Mouse (Mus musculus) liver, adult (tissue): ENCODE measurements around the gene Snrpa1.

ENCODE experiments used
- GATA4 ChIP-seq: IDR thresholded peaks from 2 replicates; pipeline ENCODE4 v1.6.1; 2014; ENCODE audit warnings: mild to moderate bottlenecking, low read length; ENCODE audit not compliant: insufficient replicate concordance

Gene Snrpa1

DNA sequence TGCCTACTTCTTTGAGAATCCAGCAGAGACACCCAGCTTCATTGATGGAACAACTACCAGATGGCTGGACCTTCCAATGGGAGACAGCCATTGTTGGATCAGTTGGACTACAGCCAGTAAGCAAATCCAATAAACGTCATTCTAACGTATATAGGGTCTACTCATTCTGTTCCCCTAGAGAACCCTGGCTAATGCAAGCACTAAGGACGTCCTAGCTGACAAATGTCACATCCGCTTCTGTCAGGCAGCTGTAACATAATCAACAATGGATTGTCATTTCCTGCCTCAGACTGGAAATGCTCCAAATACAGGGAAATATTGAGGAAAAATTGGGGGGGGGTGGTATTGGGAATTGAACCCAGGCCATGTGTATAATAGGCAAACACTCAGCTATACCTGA is 47.0 kb downstream of the Snrpa1 start:
- TF ChIP-seq GATA4, result no peak

DNA sequence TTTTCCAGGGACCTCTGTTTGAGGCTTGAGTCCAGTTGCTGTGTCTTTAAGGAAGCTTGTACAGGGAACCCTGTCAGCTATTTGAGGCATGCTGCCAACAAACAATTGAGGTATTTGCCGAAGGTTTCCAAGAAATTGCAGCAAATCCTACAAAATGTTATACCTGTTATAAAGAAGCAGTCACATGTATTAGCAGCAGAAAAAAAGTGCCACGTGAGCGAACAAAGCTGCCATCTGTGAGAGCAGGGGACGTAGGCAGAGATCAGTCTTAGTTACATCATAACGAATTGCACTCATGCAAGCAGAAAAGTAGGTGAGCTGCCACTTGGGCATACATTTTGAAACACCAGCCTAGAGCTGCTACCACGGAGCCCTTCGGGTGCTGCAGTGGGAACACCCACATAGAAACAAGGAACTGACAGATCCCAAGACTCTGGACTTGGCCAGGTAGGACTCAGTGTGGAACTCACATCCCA is 47.8 kb downstream of the Snrpa1 start:
- TF ChIP-seq GATA4, result no peak

DNA sequence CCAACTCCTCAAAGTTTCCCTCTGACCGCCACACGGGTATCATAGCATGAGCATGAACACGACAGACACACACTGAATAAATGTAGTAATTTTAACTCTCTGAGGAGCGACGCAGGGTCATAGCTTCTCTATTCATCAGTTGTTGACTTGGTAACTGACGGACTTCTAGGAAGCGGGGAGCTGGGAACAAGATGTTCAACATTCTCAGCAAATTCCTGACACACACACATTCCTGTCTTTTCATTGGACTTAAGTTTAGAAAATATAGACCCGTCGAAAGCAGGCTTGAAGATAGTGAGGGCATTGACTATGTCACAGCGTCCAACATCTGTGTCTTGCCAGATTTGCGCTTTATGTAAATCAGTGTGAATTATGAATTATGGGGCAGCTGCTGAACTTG is 48.4 kb downstream of the Snrpa1 start:
- TF ChIP-seq GATA4, result no peak

DNA sequence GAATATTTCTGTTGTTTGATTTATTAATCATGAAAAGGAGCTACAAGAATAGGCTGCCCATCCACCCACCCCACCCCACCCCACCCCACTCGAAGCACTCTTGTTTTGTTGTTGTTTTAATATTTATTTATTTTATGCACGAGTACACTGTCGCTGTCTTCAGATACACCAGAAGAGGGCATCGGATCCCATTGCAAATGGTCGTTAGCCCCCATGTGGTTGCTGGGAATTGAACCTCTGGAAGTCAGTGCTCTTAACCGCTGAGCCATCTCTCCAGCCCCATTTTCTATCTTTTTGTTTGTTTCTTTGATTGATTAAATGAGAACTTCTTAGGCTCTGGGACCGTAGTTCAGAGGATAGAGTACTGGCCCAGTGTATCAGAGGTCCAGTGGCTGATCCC is 49.1 kb downstream of the Snrpa1 start:
- TF ChIP-seq GATA4, result no peak

DNA sequence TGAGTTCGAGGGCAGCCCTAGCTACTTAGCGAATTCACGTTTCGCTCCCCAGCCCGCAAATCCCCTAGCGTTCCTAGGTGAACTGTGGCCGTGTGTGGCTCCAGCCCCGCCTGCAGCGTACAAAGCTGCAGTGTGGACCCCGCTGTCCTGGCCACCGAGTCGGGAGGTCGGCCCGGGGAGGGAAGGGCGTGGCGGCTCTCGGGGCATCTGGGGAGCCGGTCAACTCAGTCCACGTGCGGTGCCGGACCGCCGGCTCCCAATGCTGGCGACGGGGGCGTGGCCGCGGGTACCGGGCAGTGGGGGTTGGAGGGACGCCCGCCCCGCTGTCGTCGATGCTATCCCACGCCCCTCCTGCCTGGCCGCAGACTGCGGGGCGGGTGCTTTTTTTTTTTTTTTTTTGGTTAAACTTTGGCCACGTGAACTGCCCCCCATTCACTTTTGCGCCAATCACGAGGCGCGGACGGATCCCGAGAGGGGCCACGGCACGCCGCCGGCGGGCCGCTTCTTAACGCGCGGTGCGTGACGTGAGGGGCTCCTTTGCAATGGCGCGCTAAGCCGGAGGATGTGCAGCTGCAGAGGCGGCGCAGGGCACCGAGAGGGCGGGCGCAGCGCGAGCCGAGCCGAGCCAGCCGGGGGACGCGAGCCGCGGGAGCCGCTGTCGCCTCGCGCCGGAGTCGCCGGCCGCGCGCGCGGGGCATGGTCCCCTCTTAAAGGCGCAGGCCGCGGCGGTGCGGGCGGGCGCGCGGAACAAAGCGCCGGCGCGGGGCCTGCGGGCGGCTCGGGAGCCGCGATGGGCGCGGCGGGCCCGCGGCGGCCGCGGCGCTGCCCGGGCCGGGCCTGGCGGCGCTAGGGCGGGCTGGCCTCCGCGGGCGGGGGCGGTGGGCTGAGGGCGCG is 50.4 kb downstream of the Snrpa1 start, which contains the start of gene Chsy1:
Gene Chsy1 (plus strand): TSS at position 555 of the 894 bp plus-strand sequence.
- peak; percentile 5; the same call in 1 of the 2 replicates for TF ChIP-seq GATA4

DNA sequence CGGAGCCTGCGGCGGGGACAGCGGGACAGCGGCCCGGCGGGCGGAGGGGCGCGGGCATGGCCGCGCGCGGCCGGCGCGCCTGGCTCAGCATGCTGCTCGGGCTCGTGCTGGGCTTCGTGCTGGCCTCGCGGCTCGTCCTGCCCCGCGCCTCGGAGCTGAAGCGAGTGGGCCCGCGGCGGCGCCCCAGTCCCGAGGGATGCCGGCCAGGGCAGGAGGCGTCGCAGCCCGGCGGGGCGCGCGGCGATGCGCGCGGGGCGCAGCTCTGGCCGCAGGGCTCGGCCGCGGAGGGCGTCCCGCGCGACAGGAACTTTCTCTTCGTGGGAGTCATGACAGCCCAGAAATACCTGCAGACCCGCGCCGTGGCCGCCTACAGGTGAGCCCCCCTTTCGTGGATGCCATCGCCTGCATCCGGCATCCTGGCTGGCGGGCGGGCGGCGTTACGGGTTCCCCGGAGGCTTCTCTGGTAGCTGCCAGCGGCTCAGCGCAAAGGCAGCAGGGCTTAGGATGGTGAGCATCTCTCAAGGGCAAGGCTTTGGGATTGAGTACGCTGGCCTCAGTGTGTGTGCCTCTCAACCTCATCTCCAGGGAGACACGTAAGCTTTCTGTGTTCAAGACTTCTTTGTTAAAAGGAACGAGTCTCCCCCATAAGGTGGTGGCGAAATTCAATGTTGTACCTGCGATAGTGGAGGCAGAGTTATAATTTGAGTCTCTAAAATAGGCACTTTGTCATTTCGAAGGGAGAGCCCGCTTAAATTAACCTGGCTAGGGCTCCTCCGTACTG is 51.2 kb downstream of the Snrpa1 start:
- TF ChIP-seq GATA4, result no peak

DNA sequence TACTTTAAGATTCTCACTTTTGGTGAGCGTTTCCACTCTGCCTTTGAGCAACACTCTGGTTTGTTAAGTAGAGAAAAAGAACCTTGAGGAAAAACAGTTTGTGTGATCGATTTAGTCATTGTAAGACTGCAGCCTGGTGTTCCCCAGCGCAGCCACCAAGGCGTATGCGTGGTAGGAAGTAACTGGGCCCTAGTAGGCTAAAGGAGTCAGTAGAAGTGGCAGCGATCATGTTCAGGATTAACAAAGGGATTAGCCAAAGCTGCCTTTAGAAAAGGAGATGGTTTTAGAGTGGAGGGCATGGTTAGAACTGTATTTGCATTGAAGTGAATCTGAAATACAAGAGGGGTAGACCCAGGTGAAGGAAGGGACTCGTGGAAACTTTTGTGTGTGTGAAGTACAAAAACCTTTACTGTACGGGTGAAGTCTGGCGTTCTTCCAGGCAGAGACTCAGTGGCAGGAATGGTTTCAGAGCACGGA is 51.9 kb downstream of the Snrpa1 start:
- no peak for TF ChIP-seq GATA4

DNA sequence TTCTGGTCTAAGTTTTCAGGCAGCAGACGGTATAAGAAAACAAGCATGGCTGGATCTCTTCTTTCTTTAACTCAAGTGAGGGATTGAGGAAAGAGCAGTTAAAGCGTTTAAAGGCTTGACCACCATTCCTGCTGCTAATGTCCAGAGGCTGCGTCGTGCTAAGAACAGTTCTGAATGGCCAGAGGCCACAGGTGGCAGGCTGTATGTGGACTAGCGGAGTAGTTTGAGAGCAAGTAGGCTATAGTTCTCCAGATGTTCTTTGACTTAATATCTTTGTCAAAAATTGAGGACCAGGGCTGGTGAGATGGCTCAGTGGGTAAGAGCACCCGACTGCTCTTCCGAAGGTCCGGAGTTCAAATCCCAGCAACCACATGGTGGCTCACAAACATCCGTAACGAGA is 52.4 kb downstream of the Snrpa1 start:
- no peak for TF ChIP-seq GATA4

DNA sequence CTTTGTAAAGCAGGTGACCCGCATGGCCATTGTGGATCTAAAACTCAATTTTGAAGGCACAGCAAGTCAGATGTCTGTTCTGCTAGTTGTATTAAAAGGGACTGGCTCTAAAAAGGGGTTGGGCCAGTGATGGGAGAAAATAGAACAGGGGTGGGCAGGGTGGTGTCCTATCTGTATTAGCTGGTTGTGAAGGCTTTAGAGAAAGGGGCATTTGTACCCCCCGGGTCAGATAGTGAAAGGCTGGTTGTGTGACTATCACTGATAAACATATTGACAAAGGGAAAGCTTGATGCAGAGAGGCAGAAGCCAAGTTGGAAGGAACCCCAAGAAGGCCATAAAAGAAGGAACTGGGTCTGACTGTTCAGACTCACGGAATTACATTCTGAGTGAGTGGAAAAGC is 54.8 kb downstream of the Snrpa1 start:
- no peak for TF ChIP-seq GATA4

DNA sequence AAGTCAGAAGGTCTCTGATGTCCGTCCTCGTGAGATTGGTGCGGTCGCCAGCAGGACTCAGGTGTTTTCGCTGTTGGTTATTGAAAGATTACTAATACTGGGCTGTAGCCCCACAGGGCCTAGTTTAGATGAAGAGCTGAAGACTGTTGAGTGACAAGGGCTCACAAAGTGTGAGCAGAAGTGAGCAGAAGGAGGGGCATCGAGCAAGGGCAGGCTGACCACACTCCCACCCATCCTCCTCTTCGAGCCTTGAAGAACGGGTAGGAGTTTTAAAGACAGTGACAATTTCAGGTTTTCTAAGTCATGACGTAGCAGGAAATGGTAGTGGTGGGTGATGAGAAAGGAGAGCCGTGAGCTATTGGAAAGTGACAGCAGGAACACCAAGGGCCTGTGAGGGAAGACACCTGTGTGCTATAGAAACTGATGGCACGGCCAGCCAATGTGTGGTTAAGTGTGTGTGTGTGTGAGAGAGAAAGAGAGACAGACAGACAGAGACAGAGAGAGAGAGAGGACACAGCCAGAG is 57.1 kb downstream of the Snrpa1 start:
- TF ChIP-seq GATA4, result no peak

DNA sequence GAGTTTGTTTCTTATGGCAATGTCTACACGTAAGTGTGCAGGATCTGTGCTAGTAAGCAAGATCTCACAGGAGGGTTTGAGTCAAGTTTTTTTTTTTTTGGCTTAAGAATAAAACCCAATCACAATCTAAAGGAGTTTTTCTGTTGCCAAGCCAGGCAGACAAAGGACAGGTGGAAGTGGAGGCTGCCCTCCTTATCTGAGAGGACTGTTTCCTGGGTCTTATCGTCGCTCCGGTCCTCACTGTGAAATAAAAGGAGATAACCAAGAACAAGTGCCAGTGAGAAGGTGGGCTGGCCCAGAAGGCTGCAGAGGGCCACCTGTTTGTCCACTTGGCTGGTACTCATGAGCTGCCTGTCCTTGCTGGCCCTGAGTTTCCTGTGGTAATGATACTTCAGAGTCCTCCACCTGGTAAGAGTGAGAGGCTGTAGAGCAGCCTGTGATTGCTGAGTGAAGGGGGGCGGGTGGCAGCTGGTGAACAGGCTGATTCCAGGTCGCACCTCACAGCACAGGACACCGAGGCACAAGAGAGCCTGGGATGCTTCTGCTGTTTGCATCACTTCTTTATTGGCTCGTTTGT is 58.2 kb downstream of the Snrpa1 start:
- TF ChIP-seq GATA4, result no peak

DNA sequence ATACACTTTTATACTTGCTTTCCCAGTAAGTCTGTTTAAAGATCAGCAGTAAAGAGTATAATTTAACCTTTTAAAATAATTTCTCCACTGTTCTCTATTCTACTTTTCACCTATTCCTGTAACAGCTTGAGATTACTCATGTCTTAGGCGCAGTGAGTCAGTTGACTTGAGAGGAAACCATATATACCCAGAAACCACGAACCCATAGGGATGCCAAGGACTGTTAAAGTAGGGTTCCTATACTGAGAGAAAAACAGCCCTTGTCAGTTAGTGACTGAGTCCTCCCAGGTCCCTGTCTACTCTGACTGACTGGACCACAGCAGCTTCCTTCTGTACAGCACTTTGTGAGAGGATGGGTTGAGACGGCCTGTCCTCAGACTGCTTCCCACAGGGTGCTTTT is 59.2 kb downstream of the Snrpa1 start:
- TF ChIP-seq GATA4, result no peak

DNA sequence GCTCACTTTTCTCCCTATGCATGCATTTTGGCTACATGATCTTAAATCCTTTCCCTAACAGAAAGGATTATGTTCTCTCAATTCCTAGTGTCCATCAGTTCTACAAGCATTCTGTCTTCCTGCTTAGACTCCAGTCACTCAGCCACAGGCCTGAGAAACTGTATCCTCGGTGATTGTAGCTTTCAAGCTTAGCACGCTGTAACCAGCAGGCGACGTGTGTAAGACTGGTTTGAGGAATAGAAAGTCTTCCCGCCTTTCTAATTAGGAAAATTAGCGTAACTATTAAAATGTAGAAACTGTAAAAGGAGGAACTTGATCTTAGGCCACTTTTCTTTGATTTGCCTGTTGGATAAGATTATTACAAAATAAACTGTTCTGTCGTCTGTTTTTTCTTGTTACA is 60.0 kb downstream of the Snrpa1 start:
- no peak for TF ChIP-seq GATA4

DNA sequence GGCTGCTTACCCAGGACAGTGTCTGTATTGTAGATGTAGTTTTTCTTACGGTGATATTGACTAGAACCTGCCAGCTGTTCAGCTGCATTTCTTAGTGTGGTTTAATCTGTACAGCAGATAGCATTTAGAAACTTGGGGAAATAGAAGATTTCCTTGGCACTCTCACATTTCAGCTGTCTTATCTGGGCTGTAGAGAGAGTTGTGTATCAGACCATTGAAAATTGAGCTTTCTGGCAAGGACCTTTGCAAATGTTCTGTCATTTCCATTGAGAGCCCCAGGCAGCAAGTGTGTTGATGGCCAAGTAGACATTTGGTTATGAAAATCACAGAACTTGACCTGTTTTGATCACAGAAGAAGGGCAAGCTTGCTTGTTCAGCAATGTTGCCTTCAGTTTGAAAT is 61.3 kb downstream of the Snrpa1 start:
- TF ChIP-seq GATA4, result no peak

DNA sequence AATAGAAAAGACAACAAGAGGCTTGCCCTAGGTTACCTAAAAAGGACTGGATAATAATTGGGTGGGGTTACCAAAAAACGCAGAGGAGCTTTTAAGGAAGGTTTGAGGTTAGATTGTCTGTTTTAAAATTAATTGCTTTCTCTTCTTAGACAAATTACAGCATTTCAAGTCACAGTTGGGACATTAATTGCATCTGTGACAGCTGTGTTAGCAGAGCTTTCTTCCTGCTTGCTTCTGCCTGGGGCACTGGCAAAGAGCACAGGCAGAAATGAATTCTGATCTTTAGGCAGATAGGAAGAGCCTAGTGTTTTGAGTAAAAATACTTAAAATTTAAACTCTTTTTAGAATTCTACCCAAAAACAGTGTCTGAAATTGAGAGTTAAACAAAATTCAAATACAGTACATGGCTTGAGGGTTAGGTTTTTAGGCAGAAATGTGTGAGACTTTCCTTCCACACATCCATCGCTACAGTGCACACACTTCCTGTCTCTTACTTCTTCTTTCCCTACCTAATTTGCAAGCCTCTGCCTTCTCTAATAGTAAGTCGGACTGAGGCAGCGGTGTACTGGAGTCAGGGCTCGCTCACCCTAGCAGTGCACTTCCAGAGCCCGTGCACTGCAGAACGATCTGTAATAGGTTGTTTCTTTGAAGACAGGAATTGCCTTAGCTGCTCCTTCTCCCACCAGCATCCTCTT is 62.0 kb downstream of the Snrpa1 start:
- TF ChIP-seq GATA4, result no peak
